ENCODE assay signal across 15 mouse cellular contexts in genomic region chr11:85250467-85250866, GRCm38 (mm10). TPM values are rescaled to one million over a fixed set of nuclear protein-coding genes. Genes with fewer than 3 reads are reported as not detected.
DNase-seq lines count a peak whose midpoint lies in the region; ATAC-seq and TF ChIP-seq lines count a peak whose summit lies in the region.
"Had no signal": no experiment of that assay in that cellular context is flagged by ENCODE, and none has a peak within 500 bp of the region (broad histone marks: within the 10 kb centered on the region; RNA-seq: fewer than 3 reads in every experiment).

No protein-coding gene starts in this region.

- no peak overlapping the region; the same call in 1 of the 2 replicates for H3K4me2 ChIP-seq in liver, embryonic 16.5 days (ENCODE audit: low read depth, low read length)
- no peak overlapping the region for H3K4me2 ChIP-seq in stomach, embryonic 16.5 days (ENCODE audit: low read depth, low read length)
- H3K4me2 ChIP-seq: limb, embryonic 15.5 days had no signal

- H3K27me3 ChIP-seq in liver, embryonic 16.5 days (ENCODE audit: control insufficient read depth, insufficient read depth, low read depth, low read length) = no peaks in the 10 kb centered on the region
- H3K27me3 ChIP-seq in stomach, embryonic 16.5 days (ENCODE audit: control insufficient read depth, insufficient read depth, low read length) = no peaks in the 10 kb centered on the region
- H3K27me3 ChIP-seq in limb, embryonic 10.5 days (ENCODE audit: low read depth, poor library complexity, severe bottlenecking) = no peaks in the 10 kb centered on the region
- H3K27me3 ChIP-seq: limb, embryonic 15.5 days had no signal

- no peak overlapping the region for H3K9ac ChIP-seq in liver, embryonic 16.5 days (ENCODE audit: low read depth, low read length)
- H3K9ac ChIP-seq in stomach, embryonic 16.5 days (ENCODE audit: low read length) = no peak overlapping the region
- H3K9ac ChIP-seq: forebrain, postnatal 0 days; limb, embryonic 15.5 days had no signal

- DNase-seq in NIH3T3 (ENCODE audit: low read depth) = peak; percentile 68
- DNase-seq in B cell, adult 2 months = no peak
- DNase-seq in lung, adult 2 months = no peak
- no peak for DNase-seq in limb, embryonic 10.5 days (ENCODE audit: low spot score)
- DNase-seq: forebrain, postnatal 0 days; heart, adult 11 months; heart, postnatal 14 days; right cerebral cortex, postnatal 4 days had no signal

- H3K4me1 ChIP-seq in liver, embryonic 16.5 days (ENCODE audit: control insufficient read depth, low read depth, low read length) = peaks cover 12% of the 10 kb centered on the region
- no peaks in the 10 kb centered on the region for H3K4me1 ChIP-seq in stomach, embryonic 16.5 days (ENCODE audit: control insufficient read depth, insufficient read depth, low read length)
- no peaks in the 10 kb centered on the region for H3K4me1 ChIP-seq in lung, adult 2 months (ENCODE audit: control insufficient read depth, insufficient read depth, low read length)
- peaks cover 4% of the 10 kb centered on the region for H3K4me1 ChIP-seq in limb, embryonic 10.5 days
- H3K4me1 ChIP-seq: limb, embryonic 15.5 days; midbrain, embryonic 10.5 days had no signal

- no peak for TF ChIP-seq CTCF in lung, adult 2 months (IDR thresholded peaks at IDR 0.05; ENCODE audit: insufficient read depth, low read length)

- no peaks in the 10 kb centered on the region for H3K9me3 ChIP-seq in liver, embryonic 16.5 days (replicated peaks; ENCODE audit: control insufficient read depth, low read length)
- H3K9me3 ChIP-seq in stomach, embryonic 16.5 days (replicated peaks; ENCODE audit: control insufficient read depth, low read length) = no peaks in the 10 kb centered on the region
- no peaks in the 10 kb centered on the region for H3K9me3 ChIP-seq in limb, embryonic 10.5 days (replicated peaks)
- H3K9me3 ChIP-seq: limb, embryonic 15.5 days; midbrain, embryonic 10.5 days had no signal

- no peak overlapping the region for H3K27ac ChIP-seq in liver, embryonic 16.5 days (ENCODE audit: low read length)
- no peak overlapping the region for H3K27ac ChIP-seq in stomach, embryonic 16.5 days (ENCODE audit: low read length)
- no peak overlapping the region for H3K27ac ChIP-seq in limb, embryonic 10.5 days
- H3K27ac ChIP-seq: kidney, postnatal 0 days; limb, embryonic 15.5 days; midbrain, embryonic 10.5 days had no signal

- peak; percentile 89 for ATAC-seq in granulocyte monocyte progenitor cell, adult 5-6 weeks (replicated peaks; ENCODE audit: poor library complexity, severe bottlenecking)
- peak; percentile 88 for ATAC-seq in liver, embryonic 16.5 days (ENCODE audit: low read depth)
- 0 out of 2 replicates have a peak, but pooled peaks have one; percentile 58 for ATAC-seq in stomach, embryonic 16.5 days (ENCODE audit: insufficient read depth, low FRiP score)
- ATAC-seq: forebrain, postnatal 0 days had no signal

- no peak overlapping the region for H3K4me3 ChIP-seq in liver, embryonic 16.5 days (ENCODE audit: low read depth, low read length)
- H3K4me3 ChIP-seq in stomach, embryonic 16.5 days (replicated peaks; ENCODE audit: low read length) = no peak overlapping the region
- H3K4me3 ChIP-seq in lung, adult 2 months (replicated peaks; ENCODE audit: extremely low read depth, low read depth, low read length) = no peak overlapping the region
- no peak overlapping the region for H3K4me3 ChIP-seq in limb, embryonic 10.5 days
- H3K4me3 ChIP-seq: limb, embryonic 15.5 days; midbrain, embryonic 10.5 days; myocyte had no signal

- no peak for TF ChIP-seq POLR2A in lung, adult 2 months (IDR thresholded peaks at IDR 0.05; ENCODE audit: borderline replicate concordance, extremely low read depth, low read depth, low read length)

- no peaks in the 10 kb centered on the region for H3K36me3 ChIP-seq in liver, embryonic 16.5 days (ENCODE audit: control insufficient read depth, insufficient read depth)
- H3K36me3 ChIP-seq in stomach, embryonic 16.5 days (ENCODE audit: control insufficient read depth, insufficient read depth, low read length) = no peaks in the 10 kb centered on the region
- no peaks in the 10 kb centered on the region for H3K36me3 ChIP-seq in limb, embryonic 10.5 days
- H3K36me3 ChIP-seq: limb, embryonic 15.5 days; midbrain, embryonic 10.5 days had no signal

- 10% methylated on average over 3 of the region's 3 CpGs for WGBS in liver, embryonic 16.5 days (ENCODE audit: insufficient replicate concordance)
- 45% methylated on average over 3 of the region's 3 CpGs for WGBS in stomach, embryonic 16.5 days
- WGBS in lung, adult 2 months = 62% methylated on average over 3 of the region's 3 CpGs
- 74% methylated on average over 3 of the region's 3 CpGs for WGBS in limb, embryonic 10.5 days

RNA-seq across cellular contexts. Expression of gene Appbp2, which starts 15.5 kb away (rescaled TPM):
- total RNA-seq in granulocyte monocyte progenitor cell, adult 5-6 weeks (2014; fragmentation: Nextera tagmentation) = 27.3 and 31.5 TPM in 2 replicates
- total RNA-seq in granulocyte monocyte progenitor cell, adult 5-6 weeks (2017) = 25.5 TPM in 2 replicates
- 10.9 and 11.4 TPM in 2 replicates for polyA plus RNA-seq in liver, embryonic 16.5 days (2015; fragmentation: Nextera tagmentation; extraction: Ambion mirVana)
- polyA plus RNA-seq in stomach, embryonic 16.5 days (2015; fragmentation: Nextera tagmentation; extraction: Ambion mirVana) = 33.4 and 34.1 TPM in 2 replicates
- polyA plus RNA-seq in lung, adult 2 months (2012; rRNA removed) = 10.2 and 11.1 TPM in 2 replicates
- polyA plus RNA-seq in limb, embryonic 10.5 days (2016; fragmentation: Nextera tagmentation; extraction: Ambion mirVana) = 39.3 and 42.8 TPM in 2 replicates
